Mouse (Mus musculus): ENCODE measurements at regions not wholly inside any gene's neighbourhood (a gene's known extent, or its start where the extent isn't known, plus 50 kb on each side); places are given as distances from the start of the nearest gene placed in this dataset.

- TF ChIP-seq CTCF (IDR thresholded peaks at IDR 0.05; ENCODE audit: low read depth) = no peak
- no peak for TF ChIP-seq EP300 (IDR thresholded peaks at IDR 0.05; ENCODE audit: low read depth)
These were observed 52.5 kb upstream of the Adgra1 start for GRCm38 (mm10) chr7:139781513-139781912.
